Mouse (Mus musculus): ENCODE data around the gene Il1rap. TPM values are rescaled to one million over a fixed set of nuclear protein-coding genes. Genes with fewer than 3 reads are reported as not detected.

Gene Il1rap
- polyA plus RNA-seq, 1 experiment from 2014 or later: 7.7 TPM

DNA sequence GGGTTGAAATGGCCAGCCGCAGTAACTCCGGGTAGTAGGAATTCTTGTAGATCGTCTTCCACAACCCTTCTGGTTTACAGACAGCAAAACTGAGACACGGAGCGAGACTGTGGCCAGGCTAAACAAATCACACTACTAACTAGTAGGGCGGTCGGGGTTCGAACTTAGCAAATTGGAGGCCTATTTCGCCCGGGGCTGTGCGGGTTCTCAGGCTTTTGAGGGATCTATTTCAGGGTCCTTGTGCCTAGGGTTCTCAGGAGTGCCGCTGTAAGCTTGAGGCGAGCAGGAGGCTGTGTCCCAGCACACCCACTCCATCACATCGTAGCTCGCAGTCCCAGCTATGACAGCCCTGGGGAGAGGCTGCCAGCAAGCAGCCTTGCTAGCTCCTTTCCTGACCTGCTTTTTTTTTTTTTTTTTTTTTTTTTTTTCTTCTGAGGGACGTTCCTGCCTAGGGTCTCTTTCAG, 441 bp downstream of the Il1rap start:
- WGBS: under 1% methylated on average over 16 of the region's 16 CpGs
- Histone ChIP-seq H3K27ac (peak overlapping the region; percentile 39; the same call in 1 of the 2 replicates), H3K27me3 (replicated peaks) (no peaks in the 10 kb centered on the region), H3K4me3 (peak overlapping the region; percentile 59), H3K4me1 (peaks cover 8% of the 10 kb centered on the region; the same call in 1 of the 2 replicates), H3K9ac (peak overlapping the region; percentile 54), H3K9me3 (no peaks in the 10 kb centered on the region), H3K36me3 (replicated peaks) (no peaks in the 10 kb centered on the region), H3K4me2 (peak overlapping the region; percentile 79)
- ATAC-seq (replicated peaks): peak; percentile 69

DNA sequence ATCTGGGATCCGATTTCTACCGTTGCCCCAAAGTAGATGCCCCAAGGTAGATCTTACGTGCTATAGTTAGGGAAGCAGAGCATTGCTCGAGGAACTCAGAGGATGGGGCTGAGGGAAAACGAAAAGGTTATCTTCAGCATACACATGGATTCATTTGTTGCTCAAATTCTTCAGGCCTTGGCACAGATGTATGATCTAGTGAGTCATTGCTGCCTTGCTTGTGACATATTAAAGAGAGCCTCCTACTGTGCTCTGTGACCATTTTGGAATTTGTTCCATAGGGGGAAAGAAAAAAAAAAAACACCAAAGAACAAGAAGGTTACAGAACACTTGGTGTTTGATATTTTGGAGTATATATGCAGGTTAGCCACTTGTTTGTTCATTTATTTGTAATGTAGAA, 4.3 kb downstream of the Il1rap start:
- Histone ChIP-seq H3K4me1 (peaks cover 8% of the 10 kb centered on the region; the same call in 1 of the 2 replicates), H3K27ac (no peak overlapping the region), H3K4me2 (no peak overlapping the region), H3K36me3 (replicated peaks) (no peaks in the 10 kb centered on the region), H3K4me3 (no peak overlapping the region), H3K9ac (no peak overlapping the region), H3K27me3 (replicated peaks) (no peaks in the 10 kb centered on the region), H3K9me3 (no peaks in the 10 kb centered on the region)
- no peak for ATAC-seq (replicated peaks)
- 88% methylated on average over 5 of the region's 5 CpGs for WGBS

DNA sequence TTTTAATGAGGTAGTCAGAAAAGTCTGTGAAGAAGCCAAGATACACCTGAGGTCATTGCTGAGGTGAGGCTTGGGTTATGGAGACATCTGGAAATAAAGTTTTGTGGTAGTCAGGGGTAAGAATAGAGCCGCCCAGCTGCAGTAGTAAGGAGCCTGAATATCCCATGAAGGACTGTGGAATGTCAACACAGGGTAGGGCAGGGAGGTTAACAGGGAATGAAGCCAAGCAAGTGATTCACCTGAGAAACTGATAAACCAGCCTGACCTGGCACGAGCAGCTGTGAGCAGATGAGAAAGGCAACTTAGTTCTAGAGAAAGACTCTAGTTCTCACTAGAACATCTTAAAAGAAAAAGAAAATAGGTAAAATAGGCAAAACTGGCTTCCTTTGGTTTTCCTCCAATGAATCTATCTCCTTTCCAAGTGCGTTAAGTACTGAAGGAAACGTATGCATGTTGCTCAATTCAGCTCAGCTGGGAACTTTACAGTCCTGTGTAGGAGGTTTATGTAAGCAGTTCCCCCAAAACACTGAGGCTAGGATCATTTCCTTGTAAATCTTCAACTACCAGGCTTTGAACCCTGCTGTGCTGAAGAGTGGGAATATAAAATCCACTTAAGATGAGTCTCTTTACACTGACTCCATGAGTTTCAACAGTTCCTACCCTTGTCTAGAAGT, 9.5 kb downstream of the Il1rap start:
- Histone ChIP-seq H3K9ac (no peak overlapping the region), H3K4me2 (no peak overlapping the region), H3K4me1 (no peaks in the 10 kb centered on the region), H3K9me3 (no peaks in the 10 kb centered on the region), H3K36me3 (replicated peaks) (no peaks in the 10 kb centered on the region), H3K27ac (no peak overlapping the region), H3K4me3 (no peak overlapping the region), H3K27me3 (replicated peaks) (no peaks in the 10 kb centered on the region)
- 91% methylated on average over 4 of the region's 4 CpGs for WGBS
- no peak for ATAC-seq (replicated peaks)

DNA sequence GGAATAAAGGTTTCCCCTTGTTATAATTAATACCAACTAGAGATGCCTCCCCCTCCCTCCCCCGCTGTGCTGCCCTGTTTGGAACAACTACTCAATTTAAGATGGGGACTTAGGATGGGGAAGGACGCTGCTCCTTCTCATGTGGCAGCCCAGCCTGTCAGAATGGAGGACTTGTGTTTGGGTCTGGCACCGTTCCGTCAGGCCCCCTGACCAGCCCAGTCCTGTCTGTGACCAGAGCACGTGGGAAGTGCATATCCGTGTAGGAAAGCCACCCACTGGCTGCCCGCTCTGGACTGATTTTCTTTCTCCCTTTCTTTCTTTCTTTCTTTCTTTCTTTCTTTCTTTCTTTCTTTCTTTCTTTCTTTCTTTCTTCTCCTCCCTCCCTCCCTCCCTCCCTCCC, 14.9 kb downstream of the Il1rap start:
- H3K4me3 ChIP-seq: no peak overlapping the region
- no peaks in the 10 kb centered on the region for H3K36me3 ChIP-seq (replicated peaks)
- 35% methylated on average over 7 of the region's 7 CpGs for WGBS
- peak; percentile 76 for ATAC-seq (replicated peaks)
- no peak overlapping the region for H3K9ac ChIP-seq
- no peaks in the 10 kb centered on the region for H3K9me3 ChIP-seq
- H3K4me2 ChIP-seq: no peak overlapping the region
- H3K27me3 ChIP-seq (replicated peaks): no peaks in the 10 kb centered on the region
- H3K27ac ChIP-seq: no peak overlapping the region
- peaks cover 7% of the 10 kb centered on the region; the same call in 1 of the 2 replicates for H3K4me1 ChIP-seq

DNA sequence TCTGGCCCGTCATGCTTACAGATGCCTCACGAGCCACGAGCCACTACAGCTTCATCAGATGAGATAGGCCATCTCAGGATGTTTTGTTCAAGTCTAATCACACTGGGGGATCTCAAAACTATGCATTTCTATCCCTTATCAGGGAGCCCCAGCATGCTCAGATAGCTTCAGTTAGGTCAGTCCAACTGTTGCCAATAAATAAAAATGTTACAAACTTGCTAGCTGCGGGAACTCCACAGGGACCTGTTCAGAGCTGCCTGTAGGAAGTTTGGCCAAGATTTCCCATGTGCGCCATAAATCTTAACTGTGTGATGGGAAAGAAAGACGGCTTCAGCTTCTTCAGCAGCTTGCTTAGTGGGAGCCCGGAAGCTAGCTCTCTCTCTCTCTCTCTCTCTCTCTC, 15.8 kb downstream of the Il1rap start:
- Histone ChIP-seq H3K9ac (no peak overlapping the region), H3K4me1 (peaks cover 7% of the 10 kb centered on the region; the same call in 1 of the 2 replicates), H3K27me3 (replicated peaks) (no peaks in the 10 kb centered on the region), H3K36me3 (replicated peaks) (no peaks in the 10 kb centered on the region), H3K4me2 (no peak overlapping the region), H3K9me3 (no peaks in the 10 kb centered on the region), H3K27ac (no peak overlapping the region), H3K4me3 (no peak overlapping the region)
- no peak for ATAC-seq (replicated peaks)
- WGBS: 65% methylated on average over 7 of the region's 7 CpGs

DNA sequence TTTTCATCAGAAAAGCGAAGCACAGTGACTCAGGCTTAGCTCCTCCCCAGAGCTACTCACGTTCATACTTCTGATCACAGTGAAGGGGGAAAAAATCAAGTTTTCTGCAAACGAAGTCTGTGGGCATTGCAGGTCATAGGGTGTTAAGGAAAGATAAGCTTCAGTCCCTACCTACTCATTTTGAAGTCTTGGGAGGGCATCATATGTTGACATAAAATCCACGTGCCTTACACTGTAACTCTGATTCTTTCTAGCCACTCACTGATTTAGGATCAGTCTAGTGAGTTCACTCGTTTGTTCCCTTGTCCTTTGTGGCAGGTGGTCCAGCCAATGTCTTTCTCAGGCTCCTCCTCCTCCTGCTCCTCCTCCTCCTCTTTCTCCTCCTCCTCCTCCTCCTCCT, 17.1 kb downstream of the Il1rap start:
- no peak for ATAC-seq (replicated peaks)
- no peaks in the 10 kb centered on the region for H3K9me3 ChIP-seq
- peaks cover 7% of the 10 kb centered on the region; the same call in 1 of the 2 replicates for H3K4me1 ChIP-seq
- no peak overlapping the region for H3K27ac ChIP-seq
- no peak overlapping the region for H3K9ac ChIP-seq
- H3K4me3 ChIP-seq: no peak overlapping the region
- WGBS: 73% methylated on average over 5 of the region's 5 CpGs
- no peaks in the 10 kb centered on the region for H3K36me3 ChIP-seq (replicated peaks)
- H3K27me3 ChIP-seq (replicated peaks): no peaks in the 10 kb centered on the region
- H3K4me2 ChIP-seq: no peak overlapping the region

DNA sequence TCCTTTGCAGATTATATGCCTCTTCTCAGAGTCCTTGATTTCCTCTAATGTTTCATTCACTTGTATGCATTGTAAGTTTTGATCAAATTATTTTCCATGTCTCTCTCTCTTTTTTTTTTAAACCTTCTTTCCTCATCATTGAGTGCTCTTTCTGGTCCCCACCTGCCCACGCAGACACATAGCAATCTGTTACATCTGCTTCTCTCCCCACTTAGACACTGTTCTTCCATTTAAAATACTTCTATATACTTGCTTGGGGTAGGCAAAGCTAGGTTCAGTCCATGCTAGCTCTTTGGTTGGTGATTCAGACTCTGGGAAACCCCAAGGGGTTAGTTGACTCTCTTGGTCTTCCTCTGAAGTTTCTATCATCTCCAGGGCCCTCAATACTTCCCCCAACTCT, 20.0 kb downstream of the Il1rap start:
- Histone ChIP-seq H3K27me3 (replicated peaks) (no peaks in the 10 kb centered on the region), H3K4me2 (no peak overlapping the region), H3K4me1 (peaks cover 7% of the 10 kb centered on the region; the same call in 1 of the 2 replicates), H3K27ac (no peak overlapping the region), H3K9me3 (no peaks in the 10 kb centered on the region), H3K9ac (no peak overlapping the region), H3K36me3 (replicated peaks) (no peaks in the 10 kb centered on the region), H3K4me3 (no peak overlapping the region)
- 91% methylated on average over 1 of the region's 1 CpGs for WGBS
- no peak for ATAC-seq (replicated peaks)

DNA sequence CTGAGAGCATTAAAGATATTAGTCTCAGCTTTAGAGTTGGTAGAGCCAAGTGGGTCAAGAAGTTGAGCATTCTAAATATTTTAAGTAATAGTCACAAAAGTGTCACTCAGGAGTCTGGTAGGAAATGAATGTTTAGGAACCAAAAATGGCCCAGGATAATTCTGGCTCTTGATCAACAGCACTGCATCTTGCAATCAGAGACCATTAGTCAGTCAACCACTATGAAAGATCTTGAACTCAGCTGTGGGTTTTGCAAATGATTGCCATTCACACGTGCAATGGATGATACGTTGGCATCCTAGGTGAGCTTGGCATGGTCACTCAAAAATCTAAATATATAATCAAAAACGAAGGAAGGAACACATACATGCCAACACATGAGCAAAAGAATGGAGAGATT, 23.1 kb downstream of the Il1rap start:
- WGBS: 93% methylated on average over 3 of the region's 3 CpGs
- Histone ChIP-seq H3K4me2 (no peak overlapping the region), H3K9me3 (no peaks in the 10 kb centered on the region), H3K27me3 (replicated peaks) (no peaks in the 10 kb centered on the region), H3K36me3 (replicated peaks) (no peaks in the 10 kb centered on the region), H3K27ac (no peak overlapping the region), H3K4me3 (no peak overlapping the region), H3K9ac (no peak overlapping the region), H3K4me1 (no peaks in the 10 kb centered on the region)
- ATAC-seq (replicated peaks): no peak

DNA sequence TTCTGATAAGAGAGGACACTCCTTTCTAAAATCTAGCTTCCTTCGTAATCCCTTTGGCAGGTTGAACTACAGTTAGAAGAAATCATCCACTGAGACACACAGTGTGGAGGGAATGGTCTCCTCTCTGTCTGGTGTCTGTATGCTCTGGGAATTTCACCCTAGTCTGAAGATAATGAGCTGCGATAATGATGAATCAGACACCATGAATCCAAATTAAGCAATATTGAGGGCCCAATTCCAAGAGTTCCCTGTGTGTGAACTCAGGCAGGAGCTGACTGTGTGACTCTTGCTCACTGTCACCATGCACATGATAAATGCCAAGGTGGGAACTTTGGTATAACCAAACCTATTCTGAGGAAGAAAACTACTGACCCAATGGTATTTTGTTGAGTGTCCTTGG, 26.5 kb downstream of the Il1rap start:
- H3K27ac ChIP-seq: no peak overlapping the region
- H3K4me1 ChIP-seq: 0 out of 2 replicates have a peak, but pooled peaks cover 3% of the 10 kb centered on the region
- H3K4me2 ChIP-seq: no peak overlapping the region
- H3K27me3 ChIP-seq (replicated peaks): no peaks in the 10 kb centered on the region
- no peak for ATAC-seq (replicated peaks)
- no peak overlapping the region for H3K4me3 ChIP-seq
- no peak overlapping the region for H3K9ac ChIP-seq
- H3K36me3 ChIP-seq (replicated peaks): no peaks in the 10 kb centered on the region
- 92% methylated on average over 2 of the region's 2 CpGs for WGBS
- H3K9me3 ChIP-seq: no peaks in the 10 kb centered on the region

DNA sequence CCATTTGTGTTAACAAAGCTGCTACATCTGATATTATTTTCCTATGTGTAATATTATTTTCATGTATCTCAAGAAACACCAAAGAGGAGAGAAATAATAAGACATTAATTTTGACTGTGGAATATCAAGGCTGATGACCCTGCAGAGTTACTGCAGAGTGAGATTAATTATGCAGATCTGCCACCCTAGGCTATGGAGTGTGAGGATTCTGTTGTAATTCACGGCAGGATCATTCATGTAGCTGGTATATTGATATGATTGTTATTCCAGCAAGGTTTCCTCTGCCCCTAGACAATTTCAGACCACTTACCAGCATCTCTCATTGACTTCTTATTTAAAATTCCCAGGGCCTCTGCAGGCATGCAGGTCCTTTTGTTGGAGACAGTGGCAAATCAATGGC, 29.0 kb downstream of the Il1rap start:
- peak; percentile 54; the same call in 1 of the 2 replicates for ATAC-seq (replicated peaks)
- WGBS: 49% methylated on average over 1 of the region's 1 CpGs
- 0 out of 2 replicates have a peak, but pooled peaks cover 3% of the 10 kb centered on the region for H3K4me1 ChIP-seq

DNA sequence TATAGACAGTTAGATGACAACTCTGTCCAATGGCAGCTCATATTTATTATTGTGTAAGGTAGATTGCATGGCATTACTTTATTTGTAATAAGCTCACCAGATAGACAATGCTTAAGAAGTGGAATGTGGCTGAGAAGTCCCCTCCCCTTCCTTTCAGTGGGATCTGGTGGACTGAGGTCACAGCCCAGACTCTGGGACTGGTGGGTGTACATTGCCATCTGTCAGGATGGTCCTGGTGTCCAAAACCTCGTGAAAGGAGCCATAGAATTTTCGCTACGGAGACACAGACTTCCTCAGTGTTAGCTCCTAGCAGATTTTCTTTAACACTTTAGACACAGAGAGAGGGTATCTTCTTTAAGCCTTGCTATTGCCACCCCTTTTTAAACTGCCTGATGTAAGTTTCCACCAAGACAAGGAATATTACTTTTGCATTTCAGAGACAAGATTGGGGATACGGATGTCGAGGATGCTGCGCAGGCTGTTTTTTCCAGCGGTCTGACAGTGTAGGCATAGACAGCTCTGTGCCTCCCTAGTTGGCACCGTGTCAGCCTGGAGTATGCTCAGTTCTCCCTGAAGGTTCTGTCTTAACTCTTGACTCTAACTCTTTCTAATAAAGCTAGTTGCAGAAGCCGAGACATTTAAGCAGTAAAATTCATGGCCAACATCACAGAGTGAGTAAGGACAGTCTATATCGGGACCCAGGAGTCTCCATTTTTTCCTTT, 31.2 kb downstream of the Il1rap start:
- Histone ChIP-seq H3K9me3 (no peaks in the 10 kb centered on the region), H3K4me1 (0 out of 2 replicates have a peak, but pooled peaks cover 3% of the 10 kb centered on the region), H3K36me3 (replicated peaks) (no peaks in the 10 kb centered on the region), H3K9ac (no peak overlapping the region), H3K27ac (no peak overlapping the region), H3K4me2 (no peak overlapping the region), H3K4me3 (no peak overlapping the region), H3K27me3 (replicated peaks) (no peaks in the 10 kb centered on the region)
- no peak for ATAC-seq (replicated peaks)
- WGBS: 91% methylated on average over 10 of the region's 10 CpGs

More for the DNA sequence above, 29.0 kb downstream of the Il1rap start:
- H3K27me3 ChIP-seq (replicated peaks): no peaks in the 10 kb centered on the region
- H3K9me3 ChIP-seq: no peaks in the 10 kb centered on the region
- H3K4me2 ChIP-seq: no peak overlapping the region
- H3K9ac ChIP-seq: no peak overlapping the region
- H3K36me3 ChIP-seq (replicated peaks): no peaks in the 10 kb centered on the region
- H3K27ac ChIP-seq: no peak overlapping the region
- H3K4me3 ChIP-seq: no peak overlapping the region

DNA sequence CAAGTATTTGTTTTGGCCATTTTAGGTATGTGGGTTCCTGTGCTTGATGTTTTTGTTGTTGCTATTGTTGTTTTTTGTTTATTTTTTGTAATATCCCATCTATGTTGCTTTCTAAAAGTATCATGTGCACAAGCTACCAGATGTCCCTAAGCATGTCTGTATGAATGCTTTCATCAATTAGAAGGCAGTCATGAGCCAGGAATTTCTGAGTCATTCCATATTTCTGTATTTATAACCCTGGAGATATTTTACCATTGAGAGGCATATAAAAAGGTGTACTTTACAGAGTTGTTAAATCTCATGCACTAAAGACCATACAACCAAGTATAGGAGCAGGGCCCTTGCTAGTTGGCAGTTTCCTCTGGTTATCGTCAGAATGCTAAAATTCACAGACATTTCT, 41.6 kb downstream of the Il1rap start:
- H3K9ac ChIP-seq: no peak overlapping the region
- H3K4me2 ChIP-seq: no peak overlapping the region
- no peaks in the 10 kb centered on the region for H3K9me3 ChIP-seq
- H3K36me3 ChIP-seq (replicated peaks): no peaks in the 10 kb centered on the region
- no peak for ATAC-seq (replicated peaks)
- no peak overlapping the region for H3K27ac ChIP-seq
- no peak overlapping the region for H3K4me3 ChIP-seq
- WGBS: 95% methylated on average over 1 of the region's 1 CpGs
- no peaks in the 10 kb centered on the region for H3K27me3 ChIP-seq (replicated peaks)
- no peaks in the 10 kb centered on the region for H3K4me1 ChIP-seq
